Mouse (Mus musculus): ENCODE measurements at regions not wholly inside any gene's neighbourhood (a gene's known extent, or its start where the extent isn't known, plus 50 kb on each side); places are given as distances from the start of the nearest gene placed in this dataset.

- DNase-seq: no peak
Measured at GRCm38 (mm10) chr3:143575737-143576136, 629.3 kb downstream of the Lmo4 start.

- DNase-seq: no peak
Measured at GRCm38 (mm10) chr3:143574035-143574864, 630.8 kb downstream of the Lmo4 start.

- DNase-seq: no peak
Measured at GRCm38 (mm10) chr3:143569930-143570329, 635.1 kb downstream of the Lmo4 start.

- no peak for DNase-seq
Measured at GRCm38 (mm10) chr3:143565067-143565466, 640.0 kb downstream of the Lmo4 start.

GRCm38 (mm10) chr3:143542811-143543210, 661.0 kb upstream of the Pkn2 start:
- DNase-seq: no peak

- DNase-seq: no peak
Measured at GRCm38 (mm10) chr3:143527982-143528381, 646.2 kb upstream of the Pkn2 start.

GRCm38 (mm10) chr3:143527274-143527673, 645.5 kb upstream of the Pkn2 start:
- no peak for DNase-seq

- DNase-seq: no peak
Measured at GRCm38 (mm10) chr3:143512517-143513249, 630.9 kb upstream of the Pkn2 start.

GRCm38 (mm10) chr3:143509531-143509930, 627.7 kb upstream of the Pkn2 start:
- DNase-seq: no peak

GRCm38 (mm10) chr3:143508280-143508679, 626.5 kb upstream of the Pkn2 start:
- DNase-seq: no peak

- DNase-seq: no peak
Measured at GRCm38 (mm10) chr3:143501017-143501416, 619.2 kb upstream of the Pkn2 start.

- no peak for DNase-seq
Measured at GRCm38 (mm10) chr3:143495389-143495788, 613.6 kb upstream of the Pkn2 start.

GRCm38 (mm10) chr3:143477916-143478610, 596.3 kb upstream of the Pkn2 start:
- DNase-seq: no peak

GRCm38 (mm10) chr3:143475461-143475860, 593.7 kb upstream of the Pkn2 start:
- no peak for DNase-seq

GRCm38 (mm10) chr3:143447005-143447709, 565.4 kb upstream of the Pkn2 start:
- no peak for DNase-seq

- DNase-seq: no peak
Measured at GRCm38 (mm10) chr3:143417401-143417800, 535.6 kb upstream of the Pkn2 start.

GRCm38 (mm10) chr3:143411655-143412054, 529.9 kb upstream of the Pkn2 start:
- no peak for DNase-seq

GRCm38 (mm10) chr3:143398966-143399365, 517.2 kb upstream of the Pkn2 start:
- DNase-seq: no peak

- DNase-seq: no peak
Measured at GRCm38 (mm10) chr3:143384357-143384756, 502.6 kb upstream of the Pkn2 start.

- DNase-seq: peak; percentile 6
Measured at GRCm38 (mm10) chr3:143379193-143379592, 497.4 kb upstream of the Pkn2 start.

- no peak for DNase-seq
Measured at GRCm38 (mm10) chr3:143377446-143377845, 495.6 kb upstream of the Pkn2 start.

GRCm38 (mm10) chr3:143375527-143376061, 493.8 kb upstream of the Pkn2 start:
- DNase-seq: no peak

- DNase-seq: no peak
Measured at GRCm38 (mm10) chr3:143373501-143373900, 491.7 kb upstream of the Pkn2 start.
